Mouse (Mus musculus): ENCODE measurements around the gene Unc13b. TPM values are rescaled to one million over a fixed set of nuclear protein-coding genes. Genes with fewer than 3 reads are reported as not detected.

The Unc13b gene
- polyA plus RNA-seq, 1 experiment from 2014 or later, result 9.0 TPM

- Histone ChIP-seq H3K36me3 (ENCODE audit: control insufficient read depth, insufficient read depth, low read length) (no peaks in the 10 kb centered on the region), H3K4me1 (ENCODE audit: control insufficient read depth, insufficient read depth, low read length) (no peaks in the 10 kb centered on the region), H3K27me3 (ENCODE audit: control insufficient read depth, insufficient read depth, low read length) (no peaks in the 10 kb centered on the region), H3K9ac (ENCODE audit: low read depth, low read length) (no peak overlapping the region), H3K4me2 (replicated peaks; ENCODE audit: low read depth, low read length) (no peak overlapping the region), H3K4me3 (ENCODE audit: low read length) (no peak overlapping the region), H3K9me3 (ENCODE audit: control insufficient read depth, low read length) (no peaks in the 10 kb centered on the region), H3K27ac (ENCODE audit: low read depth, low read length) (no peak overlapping the region)
- 88% methylated on average over 12 of the region's 12 CpGs for WGBS
- ATAC-seq (ENCODE audit: low FRiP score, low TSS enrichment), result no peak
These were observed 106.8 kb downstream of the Unc13b start for GRCm38 (mm10) chr4:43165403-43166005.

- Histone ChIP-seq H3K27me3 (ENCODE audit: control insufficient read depth, insufficient read depth, low read length) (no peaks in the 10 kb centered on the region), H3K27ac (ENCODE audit: low read depth, low read length) (no peak overlapping the region), H3K4me3 (ENCODE audit: low read length) (no peak overlapping the region), H3K9me3 (ENCODE audit: control insufficient read depth, low read length) (no peaks in the 10 kb centered on the region), H3K9ac (ENCODE audit: low read depth, low read length) (no peak overlapping the region), H3K4me2 (replicated peaks; ENCODE audit: low read depth, low read length) (no peak overlapping the region), H3K36me3 (ENCODE audit: control insufficient read depth, insufficient read depth, low read length) (no peaks in the 10 kb centered on the region), H3K4me1 (ENCODE audit: control insufficient read depth, insufficient read depth, low read length) (no peaks in the 10 kb centered on the region)
- no peak for ATAC-seq (ENCODE audit: low FRiP score, low TSS enrichment)
- WGBS, result 90% methylated on average over 3 of the region's 3 CpGs
These were observed 111.3 kb downstream of the Unc13b start for GRCm38 (mm10) chr4:43170028-43170427.

GRCm38 (mm10) chr4:43177126-43177525, 118.4 kb downstream of the Unc13b start:
- ATAC-seq (ENCODE audit: low FRiP score, low TSS enrichment), result no peak
- H3K4me1 ChIP-seq (ENCODE audit: control insufficient read depth, insufficient read depth, low read length), result no peaks in the 10 kb centered on the region
- H3K27ac ChIP-seq (ENCODE audit: low read depth, low read length), result no peak overlapping the region
- 89% methylated on average over 2 of the region's 2 CpGs for WGBS
- H3K4me3 ChIP-seq (ENCODE audit: low read length), result no peak overlapping the region
- no peak overlapping the region for H3K4me2 ChIP-seq (replicated peaks; ENCODE audit: low read depth, low read length)
- no peaks in the 10 kb centered on the region for H3K9me3 ChIP-seq (ENCODE audit: control insufficient read depth, low read length)
- H3K27me3 ChIP-seq (ENCODE audit: control insufficient read depth, insufficient read depth, low read length), result no peaks in the 10 kb centered on the region
- H3K36me3 ChIP-seq (ENCODE audit: control insufficient read depth, insufficient read depth, low read length), result no peaks in the 10 kb centered on the region
- H3K9ac ChIP-seq (ENCODE audit: low read depth, low read length), result no peak overlapping the region

GRCm38 (mm10) chr4:43182474-43183168, 123.9 kb downstream of the Unc13b start:
- no peaks in the 10 kb centered on the region for H3K36me3 ChIP-seq (ENCODE audit: control insufficient read depth, insufficient read depth, low read length)
- no peaks in the 10 kb centered on the region for H3K4me1 ChIP-seq (ENCODE audit: control insufficient read depth, insufficient read depth, low read length)
- H3K4me3 ChIP-seq (ENCODE audit: low read length), result no peak overlapping the region
- no peaks in the 10 kb centered on the region for H3K27me3 ChIP-seq (ENCODE audit: control insufficient read depth, insufficient read depth, low read length)
- H3K27ac ChIP-seq (ENCODE audit: low read depth, low read length), result no peak overlapping the region
- no peak for ATAC-seq (ENCODE audit: low FRiP score, low TSS enrichment)
- no peak overlapping the region for H3K9ac ChIP-seq (ENCODE audit: low read depth, low read length)
- H3K4me2 ChIP-seq (replicated peaks; ENCODE audit: low read depth, low read length), result no peak overlapping the region
- no peaks in the 10 kb centered on the region for H3K9me3 ChIP-seq (ENCODE audit: control insufficient read depth, low read length)
- WGBS, result 92% methylated on average over 8 of the region's 8 CpGs

- 92% methylated on average over 2 of the region's 2 CpGs for WGBS
These were observed 128.7 kb downstream of the Unc13b start for GRCm38 (mm10) chr4:43187439-43187838.

GRCm38 (mm10) chr4:43189381-43189780, 130.6 kb downstream of the Unc13b start:
- Histone ChIP-seq H3K4me1 (ENCODE audit: control insufficient read depth, insufficient read depth, low read length) (no peaks in the 10 kb centered on the region), H3K9ac (ENCODE audit: low read depth, low read length) (no peak overlapping the region), H3K4me2 (replicated peaks; ENCODE audit: low read depth, low read length) (no peak overlapping the region), H3K27me3 (ENCODE audit: control insufficient read depth, insufficient read depth, low read length) (no peaks in the 10 kb centered on the region), H3K9me3 (ENCODE audit: control insufficient read depth, low read length) (no peaks in the 10 kb centered on the region), H3K27ac (ENCODE audit: low read depth, low read length) (no peak overlapping the region), H3K36me3 (ENCODE audit: control insufficient read depth, insufficient read depth, low read length) (no peaks in the 10 kb centered on the region), H3K4me3 (ENCODE audit: low read length) (no peak overlapping the region)
- 86% methylated on average over 5 of the region's 5 CpGs for WGBS
- ATAC-seq (ENCODE audit: low FRiP score, low TSS enrichment), result no peak

More at GRCm38 (mm10) chr4:43187439-43187838, 128.7 kb downstream of the Unc13b start:
- Histone ChIP-seq H3K9ac (ENCODE audit: low read depth, low read length) (no peak overlapping the region), H3K4me2 (replicated peaks; ENCODE audit: low read depth, low read length) (no peak overlapping the region), H3K4me1 (ENCODE audit: control insufficient read depth, insufficient read depth, low read length) (no peaks in the 10 kb centered on the region), H3K27me3 (ENCODE audit: control insufficient read depth, insufficient read depth, low read length) (no peaks in the 10 kb centered on the region), H3K27ac (ENCODE audit: low read depth, low read length) (no peak overlapping the region), H3K9me3 (ENCODE audit: control insufficient read depth, low read length) (no peaks in the 10 kb centered on the region), H3K36me3 (ENCODE audit: control insufficient read depth, insufficient read depth, low read length) (no peaks in the 10 kb centered on the region), H3K4me3 (ENCODE audit: low read length) (no peak overlapping the region)
- ATAC-seq (ENCODE audit: low FRiP score, low TSS enrichment), result no peak

GRCm38 (mm10) chr4:43204946-43205345, 146.2 kb downstream of the Unc13b start:
- H3K4me3 ChIP-seq (ENCODE audit: low read length), result no peak overlapping the region
- peaks cover 5% of the 10 kb centered on the region; the same call in 1 of the 2 replicates for H3K4me1 ChIP-seq (ENCODE audit: control insufficient read depth, insufficient read depth, low read length)
- peaks cover 3% of the 10 kb centered on the region; the same call in 1 of the 2 replicates for H3K9me3 ChIP-seq (ENCODE audit: control insufficient read depth, low read length)
- 81% methylated on average over 2 of the region's 2 CpGs for WGBS
- no peaks in the 10 kb centered on the region for H3K36me3 ChIP-seq (ENCODE audit: control insufficient read depth, insufficient read depth, low read length)
- H3K4me2 ChIP-seq (replicated peaks; ENCODE audit: low read depth, low read length), result no peak overlapping the region
- H3K9ac ChIP-seq (ENCODE audit: low read depth, low read length), result no peak overlapping the region
- H3K27me3 ChIP-seq (ENCODE audit: control insufficient read depth, insufficient read depth, low read length), result no peaks in the 10 kb centered on the region
- no peak for ATAC-seq (ENCODE audit: low FRiP score, low TSS enrichment)
- no peak overlapping the region for H3K27ac ChIP-seq (ENCODE audit: low read depth, low read length)

GRCm38 (mm10) chr4:43205571-43205970, 146.8 kb downstream of the Unc13b start:
- Histone ChIP-seq H3K27ac (ENCODE audit: low read depth, low read length) (no peak overlapping the region), H3K9ac (ENCODE audit: low read depth, low read length) (no peak overlapping the region), H3K9me3 (ENCODE audit: control insufficient read depth, low read length) (peaks cover 3% of the 10 kb centered on the region; the same call in 1 of the 2 replicates), H3K4me2 (replicated peaks; ENCODE audit: low read depth, low read length) (no peak overlapping the region), H3K4me1 (ENCODE audit: control insufficient read depth, insufficient read depth, low read length) (peaks cover 5% of the 10 kb centered on the region; the same call in 1 of the 2 replicates), H3K4me3 (ENCODE audit: low read length) (no peak overlapping the region), H3K27me3 (ENCODE audit: control insufficient read depth, insufficient read depth, low read length) (no peaks in the 10 kb centered on the region), H3K36me3 (ENCODE audit: control insufficient read depth, insufficient read depth, low read length) (no peaks in the 10 kb centered on the region)
- WGBS, result 61% methylated on average over 4 of the region's 4 CpGs
- ATAC-seq (ENCODE audit: low FRiP score, low TSS enrichment), result no peak

GRCm38 (mm10) chr4:43206989-43207388, 148.2 kb downstream of the Unc13b start:
- Histone ChIP-seq H3K27me3 (ENCODE audit: control insufficient read depth, insufficient read depth, low read length) (no peaks in the 10 kb centered on the region), H3K4me2 (replicated peaks; ENCODE audit: low read depth, low read length) (no peak overlapping the region), H3K4me1 (ENCODE audit: control insufficient read depth, insufficient read depth, low read length) (peaks cover 5% of the 10 kb centered on the region; the same call in 1 of the 2 replicates), H3K4me3 (ENCODE audit: low read length) (no peak overlapping the region), H3K9ac (ENCODE audit: low read depth, low read length) (no peak overlapping the region), H3K9me3 (ENCODE audit: control insufficient read depth, low read length) (no peaks in the 10 kb centered on the region), H3K27ac (ENCODE audit: low read depth, low read length) (no peak overlapping the region), H3K36me3 (ENCODE audit: control insufficient read depth, insufficient read depth, low read length) (no peaks in the 10 kb centered on the region)
- no peak for ATAC-seq (ENCODE audit: low FRiP score, low TSS enrichment)
- 61% methylated on average over 5 of the region's 5 CpGs for WGBS
